Mouse (Mus musculus) cerebral cortex, adult 2 months (tissue): ENCODE measurements around the gene Pacrg.

Experiments used
- WGBS: fragments of 180-500 bp; shearing (Covaris S2); methylation state at CpG from one replicate; pipeline ENCODE4 v1.1.7; 2018; 5-methylcytosine and 5-hydroxymethylcytosine counted together

Gene Pacrg

GRCm38 (mm10) chr17:10744709-10745461 lies 95.2 kb downstream of the Pacrg start:
- 25% methylated on average over 4 of the region's 4 CpGs for WGBS

GRCm38 (mm10) chr17:10740083-10740482 lies 100.0 kb downstream of the Pacrg start:
- WGBS = 81% methylated on average over 2 of the region's 2 CpGs

GRCm38 (mm10) chr17:10734733-10735132 lies 105.4 kb downstream of the Pacrg start:
- 79% methylated on average over 6 of the region's 6 CpGs for WGBS

- 49% methylated on average over 4 of the region's 4 CpGs for WGBS
Observed at GRCm38 (mm10) chr17:10732303-10733048, 107.6 kb downstream of the Pacrg start.

- 88% methylated on average over 3 of the region's 3 CpGs for WGBS
Observed at GRCm38 (mm10) chr17:10724853-10725252, 115.3 kb downstream of the Pacrg start.

GRCm38 (mm10) chr17:10721562-10721961 lies 118.5 kb downstream of the Pacrg start:
- WGBS = 87% methylated on average over 1 of the region's 1 CpGs

- WGBS = 90% methylated on average over 1 of the region's 1 CpGs
Observed at GRCm38 (mm10) chr17:10717148-10717547, 123.0 kb downstream of the Pacrg start.

GRCm38 (mm10) chr17:10702781-10703180 lies 137.3 kb downstream of the Pacrg start:
- 69% methylated on average over 6 of the region's 6 CpGs for whole genome bisulfite sequencing

- WGBS = 72% methylated on average over 8 of the region's 8 CpGs
Observed at GRCm38 (mm10) chr17:10698041-10698440, 142.1 kb downstream of the Pacrg start.

GRCm38 (mm10) chr17:10677098-10677497 lies 163.0 kb downstream of the Pacrg start:
- 91% methylated on average over 4 of the region's 4 CpGs for WGBS

GRCm38 (mm10) chr17:10675536-10675935 lies 164.6 kb downstream of the Pacrg start:
- 88% methylated on average over 5 of the region's 5 CpGs for WGBS

- 69% methylated on average over 3 of the region's 3 CpGs for WGBS
Observed at GRCm38 (mm10) chr17:10675048-10675447, 165.1 kb downstream of the Pacrg start.

- 60% methylated on average over 4 of the region's 4 CpGs for WGBS
Observed at GRCm38 (mm10) chr17:10661294-10661693, 178.8 kb downstream of the Pacrg start.

- 93% methylated on average over 7 of the region's 7 CpGs for WGBS
Observed at GRCm38 (mm10) chr17:10643604-10644003, 196.5 kb downstream of the Pacrg start.

- 90% methylated on average over 1 of the region's 1 CpGs for WGBS
Observed at GRCm38 (mm10) chr17:10639816-10640215, 200.3 kb downstream of the Pacrg start.

- 69% methylated on average over 8 of the region's 8 CpGs for WGBS
Observed at GRCm38 (mm10) chr17:10635955-10636470, 204.1 kb downstream of the Pacrg start.

- WGBS = 90% methylated on average over 11 of the region's 11 CpGs
Observed at GRCm38 (mm10) chr17:10635470-10635869, 204.6 kb downstream of the Pacrg start.

GRCm38 (mm10) chr17:10635046-10635445 lies 205.1 kb downstream of the Pacrg start:
- 97% methylated on average over 6 of the region's 6 CpGs for WGBS

GRCm38 (mm10) chr17:10633769-10634168 lies 206.3 kb downstream of the Pacrg start:
- 78% methylated on average over 7 of the region's 7 CpGs for WGBS

GRCm38 (mm10) chr17:10628240-10628639 lies 211.9 kb downstream of the Pacrg start:
- 95% methylated on average over 4 of the region's 4 CpGs for WGBS

GRCm38 (mm10) chr17:10627476-10627875 lies 212.6 kb downstream of the Pacrg start:
- WGBS = 71% methylated on average over 2 of the region's 2 CpGs

- 75% methylated on average over 13 of the region's 13 CpGs for WGBS
Observed at GRCm38 (mm10) chr17:10626299-10627095, 213.6 kb downstream of the Pacrg start.
